Mouse (Mus musculus): ENCODE measurements around the gene 4930432K21Rik.

- TF ChIP-seq CTCF (conservative IDR thresholded peaks at IDR 0.05; ENCODE audit: low read length): no peak
- TF ChIP-seq POU5F1 (IDR thresholded peaks at IDR 0.05; ENCODE audit: borderline replicate concordance, low read length): peak; percentile 57; the same call in 1 of the 2 replicates
Measured at GRCm38 (mm10) chr8:84192555-84192954, 44.7 kb downstream of the 4930432K21Rik start.
